Mouse (Mus musculus) liver, embryonic 13.5 days (tissue): Measurements from ENCODE around the gene Ptpre. TPM values are rescaled to one million over a fixed set of nuclear protein-coding genes. Genes with fewer than 3 reads are reported as not detected.

Experiments used
- ATAC-seq: fragments of 200-750 bp; cut with Nextera tagmentation; 2 replicates; pipeline ENCODE4 v1.8.0; 2017; ENCODE audit warnings: low read depth, mild to moderate bottlenecking, moderate number of reproducible peaks, moderate library complexity
- DNase-seq: peaks from one replicate; pipeline ENCODE4 v3.0.0; 2022
- H3K27ac ChIP-seq: fragments of 300-500 bp; sonication (generic); 2 replicates; pipeline ENCODE4 v1.5.1; 2015; ENCODE audit warnings: moderate library complexity, mild to moderate bottlenecking, inconsistent platforms
- H3K27me3 ChIP-seq: fragments of 300-500 bp; sonication (generic); 2 replicates; pipeline ENCODE4 v1.6.1; 2015; ENCODE audit warnings: mild to moderate bottlenecking, inconsistent platforms
- H3K36me3 ChIP-seq: fragments of 300-500 bp; sonication (generic); 2 replicates; pipeline ENCODE4 v1.6.1; 2015; ENCODE audit warnings: mild to moderate bottlenecking, inconsistent platforms
- H3K4me1 ChIP-seq: fragments of 300-500 bp; sonication (generic); replicated peaks from 2 replicates; pipeline ENCODE4 v1.6.1; 2015; ENCODE audit warnings: inconsistent platforms
- H3K4me2 ChIP-seq: fragments of 300-500 bp; sonication (generic); 2 replicates; pipeline ENCODE4 v1.6.1; 2015; ENCODE audit warnings: inconsistent platforms, mild to moderate bottlenecking, moderate library complexity
- H3K4me3 ChIP-seq: fragments of 300-500 bp; sonication (generic); replicated peaks from 2 replicates; pipeline ENCODE4 v1.5.1; 2015; ENCODE audit warnings: mild to moderate bottlenecking, inconsistent platforms
- H3K9ac ChIP-seq: fragments of 300-500 bp; sonication (generic); 2 replicates; pipeline ENCODE4 v1.6.1; 2015; ENCODE audit warnings: mild to moderate bottlenecking, inconsistent platforms
- H3K9me3 ChIP-seq: fragments of 300-500 bp; sonication (generic); replicated peaks from 2 replicates; pipeline ENCODE4 v1.6.1; 2016; ENCODE audit warnings: inconsistent platforms
- WGBS: fragments of 180-500 bp; shearing (Covaris S2); methylation state at CpG from one replicate; pipeline ENCODE4 v1.1.7; 2015; ENCODE audit not compliant: insufficient replicate concordance; 5-methylcytosine and 5-hydroxymethylcytosine counted together
- polyA plus RNA-seq: library from polyadenylated mRNA; unstranded; fragments of >200 nt; fragmentation: Nextera tagmentation; extraction: Ambion mirVana; gene quantifications from 2 replicates; pipeline ENCODE4 v1.2.1, GENCODE M21; 2015

Gene Ptpre
- polyA plus RNA-seq, 1 experiment from 2014 or later: 2.8 TPM

DNA sequence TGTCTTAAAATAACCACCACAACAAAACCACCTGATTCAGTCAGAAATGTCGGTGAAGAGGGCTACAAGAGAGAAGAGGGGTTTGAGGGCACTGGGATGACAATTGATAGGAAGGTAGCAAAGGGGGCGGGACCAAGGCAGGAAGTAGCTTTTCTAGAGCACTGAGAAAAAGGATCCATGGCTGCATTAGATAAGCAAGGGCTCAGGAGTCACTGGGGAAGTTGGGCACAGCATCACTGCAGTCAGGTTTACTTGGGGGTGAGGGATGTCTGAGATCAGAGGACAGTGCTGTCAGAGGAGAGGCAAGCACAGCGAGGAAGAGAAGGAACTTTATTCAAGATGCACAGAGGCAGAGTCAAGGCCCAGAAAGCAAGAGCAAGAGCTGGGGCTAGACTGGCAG, 1.4 kb upstream of the Ptpre start:
- Histone ChIP-seq H3K4me2 (no peak overlapping the region), H3K27ac (no peak overlapping the region), H3K9ac (no peak overlapping the region), H3K27me3 (peaks cover 6% of the 10 kb centered on the region; the same call in 1 of the 2 replicates), H3K4me3 (no peak overlapping the region), H3K36me3 (no peaks in the 10 kb centered on the region), H3K9me3 (no peaks in the 10 kb centered on the region), H3K4me1 (peaks cover 52% of the 10 kb centered on the region)
- DNase-seq (no peak), ATAC-seq (no peak)
- 13% methylated on average over 3 of the region's 3 CpGs for WGBS

DNA sequence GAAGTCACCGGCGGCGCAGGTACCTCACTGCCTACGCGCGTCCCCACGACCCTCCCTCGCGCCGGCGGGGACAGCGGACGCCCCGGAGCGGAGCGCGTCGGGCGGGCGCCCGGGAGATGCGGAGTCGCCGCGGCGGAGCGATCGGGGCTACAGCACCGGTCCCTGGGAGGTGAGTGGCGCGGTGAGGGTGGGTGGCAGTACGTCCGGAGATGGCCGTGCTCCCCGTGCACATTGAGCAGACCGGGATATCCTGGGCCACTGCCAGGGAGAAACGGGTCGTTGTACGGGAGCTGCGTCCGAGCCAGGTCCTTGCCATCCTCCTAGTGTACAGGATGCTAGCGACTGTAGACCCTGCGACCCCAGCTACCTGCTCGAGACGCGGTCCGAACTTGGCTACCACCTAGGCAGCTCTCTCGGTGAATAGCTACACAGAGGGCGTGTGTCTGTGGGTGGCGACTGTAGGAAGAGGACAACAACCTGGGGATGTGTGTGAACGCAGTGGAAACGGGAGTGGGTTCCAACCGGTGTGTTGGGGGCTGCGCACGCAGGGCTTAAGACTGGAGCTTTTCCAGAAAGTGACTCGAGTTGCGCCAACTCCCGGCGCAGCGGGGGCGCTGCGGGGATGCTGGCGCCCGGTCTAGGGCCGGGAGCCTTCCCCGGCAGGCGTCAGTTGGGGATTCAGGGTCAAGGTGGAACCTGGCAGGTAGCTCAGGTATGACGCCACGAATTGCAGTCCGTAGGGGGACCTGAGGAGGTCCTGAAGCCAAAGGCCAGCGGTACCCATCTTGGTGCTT, 864 bp downstream of the Ptpre start:
- peak; percentile 53 for ATAC-seq
- peak overlapping the region; percentile 95 for H3K4me2 ChIP-seq
- no peaks in the 10 kb centered on the region for H3K36me3 ChIP-seq
- H3K9me3 ChIP-seq: no peaks in the 10 kb centered on the region
- DNase-seq: no peak
- peak overlapping the region; percentile 73 for H3K4me3 ChIP-seq
- peaks cover 52% of the 10 kb centered on the region for H3K4me1 ChIP-seq
- WGBS: under 1% methylated on average over 71 of the region's 71 CpGs
- H3K27me3 ChIP-seq: peaks cover 6% of the 10 kb centered on the region; the same call in 1 of the 2 replicates
- peak overlapping the region; percentile 77 for H3K9ac ChIP-seq
- H3K27ac ChIP-seq: 0 out of 2 replicates have a peak overlapping the region, but pooled peaks have one; percentile 18

DNA sequence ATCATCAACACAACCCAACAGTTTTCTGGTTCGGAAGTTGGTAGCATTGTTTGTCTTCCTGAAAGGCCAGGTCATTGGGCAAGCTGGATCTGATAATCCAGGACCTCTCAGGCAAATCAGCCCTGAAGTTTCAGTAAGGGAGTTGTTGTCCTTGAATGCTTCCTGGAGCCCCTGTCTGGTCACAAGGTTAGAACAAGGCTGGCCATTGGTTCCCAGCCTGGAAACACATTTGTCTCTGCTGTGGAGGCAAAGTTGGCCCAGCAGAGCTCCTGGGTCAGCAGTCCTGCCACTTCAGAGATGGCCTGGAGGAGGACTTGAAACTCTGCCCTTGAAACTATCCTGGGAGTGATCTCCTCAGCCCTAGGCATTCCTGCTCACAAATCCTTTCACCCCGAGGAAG, 2.1 kb downstream of the Ptpre start:
- Histone ChIP-seq H3K36me3 (no peaks in the 10 kb centered on the region), H3K27me3 (peaks cover 6% of the 10 kb centered on the region; the same call in 1 of the 2 replicates), H3K27ac (no peak overlapping the region), H3K4me1 (peaks cover 53% of the 10 kb centered on the region), H3K9ac (peak overlapping the region; percentile 34; the same call in 1 of the 2 replicates), H3K4me3 (peak overlapping the region; percentile 73), H3K9me3 (no peaks in the 10 kb centered on the region), H3K4me2 (peak overlapping the region; percentile 95)
- WGBS: 18% methylated on average over 2 of the region's 2 CpGs
- ATAC-seq (no peak), DNase-seq (no peak)

DNA sequence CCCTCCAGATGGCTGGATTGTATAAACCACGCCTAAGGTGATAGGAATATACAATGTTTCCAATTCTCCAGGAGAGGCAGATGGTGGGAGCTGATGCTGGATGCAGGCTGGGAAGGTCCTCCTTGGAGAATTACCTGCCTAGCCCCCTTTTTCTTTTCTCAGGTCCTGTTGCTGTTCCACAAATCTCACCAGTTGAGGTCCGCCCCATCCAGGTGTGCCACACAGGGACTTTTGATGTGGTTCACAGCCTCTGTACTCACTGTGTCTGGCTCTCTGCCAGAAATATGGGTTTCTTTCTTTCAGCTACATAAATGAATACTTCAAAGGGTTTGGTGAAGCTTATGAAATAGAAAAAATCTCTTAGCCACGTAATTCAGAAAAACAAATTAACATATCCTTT, 5.0 kb downstream of the Ptpre start:
- Histone ChIP-seq H3K4me2 (no peak overlapping the region), H3K27ac (no peak overlapping the region), H3K4me1 (peaks cover 48% of the 10 kb centered on the region), H3K9me3 (no peaks in the 10 kb centered on the region), H3K4me3 (no peak overlapping the region), H3K36me3 (no peaks in the 10 kb centered on the region), H3K27me3 (peaks cover 6% of the 10 kb centered on the region; the same call in 1 of the 2 replicates), H3K9ac (no peak overlapping the region)
- 76% methylated on average over 3 of the region's 3 CpGs for WGBS
- ATAC-seq (no peak), DNase-seq (no peak)

DNA sequence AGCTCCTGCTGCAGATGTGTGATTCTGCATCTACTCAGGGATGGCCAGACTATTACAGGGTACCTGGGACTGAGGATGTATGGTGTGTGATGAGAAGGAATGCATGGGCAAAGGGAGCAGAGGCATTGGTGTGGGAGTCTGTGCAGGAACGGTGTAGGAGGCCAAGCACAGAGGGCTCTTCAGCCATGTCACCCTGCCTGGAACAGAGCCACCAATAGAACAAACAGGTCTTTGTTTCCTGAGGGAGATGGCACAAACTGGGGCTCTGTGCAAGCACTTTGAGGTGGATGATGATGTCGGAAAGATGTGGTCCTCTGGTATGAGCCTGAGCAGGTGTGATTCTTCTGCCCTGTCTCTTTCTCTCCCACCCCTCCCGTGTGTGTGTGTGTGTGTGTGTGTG, 5.8 kb downstream of the Ptpre start:
- H3K4me3 ChIP-seq: no peak overlapping the region
- ATAC-seq: no peak
- DNase-seq: no peak

DNA sequence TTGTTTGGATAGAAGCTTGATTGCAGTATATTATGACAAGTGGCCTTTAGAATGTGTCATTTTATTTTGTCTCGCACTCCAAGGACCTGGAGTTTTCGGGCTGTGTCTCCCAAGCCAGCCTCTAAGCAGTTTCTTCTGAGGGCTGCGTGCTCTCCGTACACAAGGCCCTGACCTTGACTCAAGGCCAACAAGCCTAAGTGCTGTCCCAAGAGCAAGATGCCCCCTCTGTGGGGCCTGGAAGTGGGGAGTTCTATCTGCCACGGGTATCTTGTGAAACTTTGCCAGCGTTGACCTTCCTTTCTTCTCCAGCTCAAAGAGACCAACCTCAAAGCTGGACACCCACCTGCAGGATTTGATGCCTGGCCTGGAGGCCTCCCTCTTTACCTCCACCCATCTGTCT, 7.0 kb downstream of the Ptpre start:
- WGBS: 66% methylated on average over 6 of the region's 6 CpGs
- Histone ChIP-seq H3K27ac (no peak overlapping the region), H3K27me3 (no peaks in the 10 kb centered on the region), H3K4me2 (no peak overlapping the region), H3K4me1 (peaks cover 28% of the 10 kb centered on the region), H3K9ac (no peak overlapping the region), H3K36me3 (no peaks in the 10 kb centered on the region), H3K9me3 (no peaks in the 10 kb centered on the region), H3K4me3 (no peak overlapping the region)
- no peak for DNase-seq
- ATAC-seq: no peak

More for the DNA sequence above, 5.8 kb downstream of the Ptpre start:
- Histone ChIP-seq H3K36me3 (no peaks in the 10 kb centered on the region), H3K27me3 (peaks cover 6% of the 10 kb centered on the region; the same call in 1 of the 2 replicates), H3K9ac (no peak overlapping the region), H3K27ac (no peak overlapping the region), H3K9me3 (no peaks in the 10 kb centered on the region), H3K4me1 (peaks cover 40% of the 10 kb centered on the region), H3K4me2 (no peak overlapping the region)
- 55% methylated on average over 3 of the region's 3 CpGs for WGBS

DNA sequence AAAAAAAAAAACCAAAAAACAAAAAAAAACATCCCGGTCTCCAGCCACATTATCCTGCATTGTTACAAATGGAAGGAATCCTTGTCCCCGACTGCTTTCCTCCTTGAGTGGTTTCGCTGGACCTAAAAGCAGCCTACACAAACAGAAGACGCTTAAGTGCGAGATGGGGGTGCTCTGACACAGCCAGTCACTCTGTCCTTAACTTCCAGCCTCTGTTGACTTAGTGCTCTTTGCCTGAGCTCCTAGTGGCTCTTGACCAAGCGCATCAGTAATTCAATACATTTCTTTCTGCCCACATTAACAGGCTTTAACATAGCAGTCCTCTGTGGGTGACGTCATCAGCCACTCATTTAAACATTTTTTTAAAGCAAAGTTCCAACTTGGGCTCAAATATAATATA, 8.7 kb downstream of the Ptpre start:
- Histone ChIP-seq H3K27me3 (no peaks in the 10 kb centered on the region), H3K4me1 (peaks cover 29% of the 10 kb centered on the region), H3K4me3 (no peak overlapping the region), H3K27ac (no peak overlapping the region), H3K9ac (no peak overlapping the region), H3K9me3 (no peaks in the 10 kb centered on the region), H3K36me3 (no peaks in the 10 kb centered on the region), H3K4me2 (no peak overlapping the region)
- DNase-seq (no peak), ATAC-seq (no peak)
- 63% methylated on average over 7 of the region's 7 CpGs for WGBS

DNA sequence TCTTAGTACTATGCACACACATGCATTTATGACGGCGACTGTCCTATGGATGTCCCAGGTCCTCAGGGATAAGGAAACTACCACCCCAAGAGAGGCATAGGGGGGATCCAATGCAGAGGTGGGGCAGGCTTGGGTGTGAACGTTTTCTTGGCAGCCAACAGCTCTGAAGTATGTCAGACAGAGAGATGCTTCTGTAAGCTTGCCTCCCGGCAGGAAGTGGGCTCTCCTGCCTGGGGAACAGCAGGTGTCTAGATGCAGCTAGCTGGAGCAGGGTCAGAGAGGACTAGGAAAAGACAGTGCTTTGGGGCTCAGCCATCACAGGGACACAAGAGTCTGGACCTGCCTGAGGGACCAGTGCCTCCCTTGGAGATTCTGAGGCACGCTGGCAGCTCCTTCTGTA, 9.2 kb downstream of the Ptpre start:
- Histone ChIP-seq H3K4me1 (peaks cover 31% of the 10 kb centered on the region), H3K4me2 (no peak overlapping the region), H3K9me3 (no peaks in the 10 kb centered on the region), H3K36me3 (no peaks in the 10 kb centered on the region), H3K9ac (no peak overlapping the region), H3K4me3 (no peak overlapping the region), H3K27ac (no peak overlapping the region), H3K27me3 (no peaks in the 10 kb centered on the region)
- ATAC-seq (no peak), DNase-seq (no peak)
- 57% methylated on average over 5 of the region's 5 CpGs for WGBS

DNA sequence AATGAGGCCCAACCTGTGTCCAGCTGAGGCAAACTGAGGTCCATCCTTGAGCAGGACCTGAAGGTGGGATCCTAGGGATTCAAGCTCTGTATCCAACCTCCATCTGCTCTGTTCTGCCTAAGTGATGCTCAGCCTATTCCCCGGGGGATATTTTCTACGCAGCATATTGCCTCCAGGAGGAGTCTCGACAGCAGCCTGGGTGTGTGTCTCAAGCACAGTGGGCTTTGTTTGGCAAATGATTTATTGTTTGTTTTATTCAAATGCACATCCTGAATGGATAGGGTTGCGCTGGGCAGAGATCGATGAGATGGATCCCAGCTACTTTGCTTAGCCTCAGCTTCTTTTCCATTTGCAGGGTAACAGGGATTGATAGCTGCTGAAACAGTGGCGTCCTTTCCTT, 11.2 kb downstream of the Ptpre start:
- DNase-seq (no peak), ATAC-seq (no peak)
- no peaks in the 10 kb centered on the region for H3K9me3 ChIP-seq
- H3K36me3 ChIP-seq: no peaks in the 10 kb centered on the region
- 80% methylated on average over 6 of the region's 6 CpGs for WGBS
- H3K27ac ChIP-seq: no peak overlapping the region
- H3K4me3 ChIP-seq: no peak overlapping the region
- H3K9ac ChIP-seq: no peak overlapping the region
- H3K27me3 ChIP-seq: no peaks in the 10 kb centered on the region
- peaks cover 31% of the 10 kb centered on the region for H3K4me1 ChIP-seq
- no peak overlapping the region for H3K4me2 ChIP-seq

DNA sequence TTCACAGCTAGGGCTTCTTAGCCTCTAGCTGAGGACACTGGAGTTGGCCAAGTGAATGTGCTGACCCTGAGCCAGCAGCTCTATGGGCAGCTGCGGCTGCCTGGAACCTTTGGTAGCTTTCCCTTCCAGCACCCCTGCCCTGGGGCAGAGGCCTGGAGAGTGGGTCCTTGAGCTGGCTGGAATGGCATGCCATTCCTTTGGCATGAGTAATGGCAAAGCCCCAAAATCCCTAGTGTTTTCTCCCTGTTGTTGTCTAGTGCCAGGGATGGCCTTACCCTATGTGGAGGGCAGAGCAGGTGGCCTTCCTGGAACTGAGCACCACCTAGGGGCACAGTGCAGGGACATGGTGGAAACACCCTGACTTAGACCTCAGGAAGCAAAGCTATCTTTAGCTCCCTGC, 14.3 kb downstream of the Ptpre start:
- DNase-seq (no peak), ATAC-seq (no peak)
- WGBS: 55% methylated on average over 1 of the region's 1 CpGs

DNA sequence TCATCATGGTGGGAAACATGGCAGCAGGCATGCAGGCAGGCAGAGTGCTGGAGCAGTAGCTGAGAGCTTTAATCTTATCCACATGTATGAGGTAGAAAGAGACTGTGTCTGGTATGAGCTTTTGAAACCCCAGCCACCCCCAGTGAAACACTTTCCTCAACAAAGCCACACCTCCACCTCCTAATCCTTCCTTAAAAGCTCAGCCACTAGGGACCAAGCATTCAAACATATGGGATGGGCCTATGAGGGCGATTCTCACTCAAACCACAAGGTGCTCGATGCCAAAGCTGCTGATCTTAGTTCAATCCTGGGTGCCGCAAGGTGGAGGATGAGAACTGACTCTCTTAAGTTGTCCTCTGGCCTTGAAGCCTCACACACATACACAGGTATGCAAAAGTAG, 16.3 kb downstream of the Ptpre start:
- ATAC-seq: no peak
- H3K4me1 ChIP-seq: peaks cover 26% of the 10 kb centered on the region
- no peak overlapping the region for H3K27ac ChIP-seq
- no peaks in the 10 kb centered on the region for H3K36me3 ChIP-seq
- no peaks in the 10 kb centered on the region for H3K27me3 ChIP-seq
- 50% methylated on average over 3 of the region's 3 CpGs for WGBS
- no peak overlapping the region for H3K9ac ChIP-seq
- H3K9me3 ChIP-seq: no peaks in the 10 kb centered on the region
- no peak for DNase-seq
- no peak overlapping the region for H3K4me2 ChIP-seq
- H3K4me3 ChIP-seq: no peak overlapping the region

More for the DNA sequence above, 14.3 kb downstream of the Ptpre start:
- Histone ChIP-seq H3K9me3 (no peaks in the 10 kb centered on the region), H3K9ac (no peak overlapping the region), H3K4me3 (no peak overlapping the region), H3K27ac (no peak overlapping the region), H3K36me3 (no peaks in the 10 kb centered on the region), H3K27me3 (no peaks in the 10 kb centered on the region), H3K4me1 (peaks cover 27% of the 10 kb centered on the region), H3K4me2 (no peak overlapping the region)
